Mouse (Mus musculus): ENCODE measurements around the gene Arfgef3. TPM values are rescaled to one million over a fixed set of nuclear protein-coding genes. Genes with fewer than 3 reads are reported as not detected.
"Not testable (repeated sequence)": the region's sequence is repeated elsewhere in the genome, so short reads cannot be mapped to it uniquely, and the experiment has no call there.

Arfgef3 gene
- polyA plus RNA-seq, 1 experiment from 2014 or later: 1.4 TPM

DNA sequence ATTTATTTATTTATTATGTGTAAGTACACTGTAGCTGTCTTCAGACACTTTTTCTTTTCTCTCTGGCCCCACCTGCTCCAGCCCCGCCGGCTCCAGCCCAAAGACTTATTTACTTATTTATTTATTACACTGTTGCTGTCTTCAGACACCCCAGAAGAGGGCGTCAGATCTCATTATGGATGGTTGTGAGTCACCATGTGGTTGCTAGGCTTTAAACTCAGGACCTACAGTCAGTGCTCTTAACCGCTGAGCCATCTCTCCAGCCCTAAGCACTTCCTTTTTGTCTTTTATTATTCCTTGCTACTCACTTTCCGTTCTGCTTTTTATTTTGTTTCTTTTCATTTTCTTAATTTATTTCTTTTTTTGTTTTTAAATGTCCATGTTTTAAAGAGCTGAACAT, 182.3 kb downstream of the Arfgef3 start:
- no peaks in the 10 kb centered on the region for H3K36me3 ChIP-seq
- no peaks in the 10 kb centered on the region for H3K9me3 ChIP-seq (replicated peaks)
- H3K4me1 ChIP-seq: no peaks in the 10 kb centered on the region
- no peak for ATAC-seq (replicated peaks; ENCODE audit: low FRiP score)
- no peak overlapping the region for H3K4me3 ChIP-seq (replicated peaks)
- no peak overlapping the region for H3K4me2 ChIP-seq
- no peak overlapping the region for H3K27ac ChIP-seq
- peaks cover 8% of the 10 kb centered on the region; the same call in 1 of the 2 replicates for H3K27me3 ChIP-seq
- no peak overlapping the region for H3K9ac ChIP-seq
- 42% methylated on average over 5 of the region's 5 CpGs for WGBS

DNA sequence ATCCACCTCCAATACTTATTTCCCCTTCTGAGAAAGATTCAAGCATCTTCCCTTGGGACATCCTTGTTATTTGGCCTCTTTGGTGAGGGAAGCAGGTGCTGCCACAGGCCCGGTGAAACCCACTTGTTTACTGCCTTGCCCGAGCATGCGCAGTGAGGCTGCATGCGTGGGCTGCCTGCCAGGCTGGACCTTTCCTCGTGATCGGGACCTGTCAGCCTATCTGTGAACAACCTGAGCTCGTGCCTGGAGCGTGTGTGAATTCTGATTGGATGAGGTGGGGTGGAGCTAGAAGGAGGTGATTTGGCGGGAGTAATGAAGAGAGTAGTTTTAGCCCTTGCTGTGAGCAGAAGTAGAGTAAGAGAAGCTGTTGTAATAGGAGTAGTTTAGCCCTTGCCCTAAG, 184.7 kb downstream of the Arfgef3 start:
- H3K4me2 ChIP-seq; H3K4me1 ChIP-seq; H3K36me3 ChIP-seq; ATAC-seq (replicated peaks; ENCODE audit: low FRiP score); H3K27me3 ChIP-seq; H3K9ac ChIP-seq; H3K9me3 ChIP-seq (replicated peaks); H3K4me3 ChIP-seq (replicated peaks); H3K27ac ChIP-seq: not testable (repeated sequence)
- WGBS: 83% methylated on average over 9 of the region's 9 CpGs

DNA sequence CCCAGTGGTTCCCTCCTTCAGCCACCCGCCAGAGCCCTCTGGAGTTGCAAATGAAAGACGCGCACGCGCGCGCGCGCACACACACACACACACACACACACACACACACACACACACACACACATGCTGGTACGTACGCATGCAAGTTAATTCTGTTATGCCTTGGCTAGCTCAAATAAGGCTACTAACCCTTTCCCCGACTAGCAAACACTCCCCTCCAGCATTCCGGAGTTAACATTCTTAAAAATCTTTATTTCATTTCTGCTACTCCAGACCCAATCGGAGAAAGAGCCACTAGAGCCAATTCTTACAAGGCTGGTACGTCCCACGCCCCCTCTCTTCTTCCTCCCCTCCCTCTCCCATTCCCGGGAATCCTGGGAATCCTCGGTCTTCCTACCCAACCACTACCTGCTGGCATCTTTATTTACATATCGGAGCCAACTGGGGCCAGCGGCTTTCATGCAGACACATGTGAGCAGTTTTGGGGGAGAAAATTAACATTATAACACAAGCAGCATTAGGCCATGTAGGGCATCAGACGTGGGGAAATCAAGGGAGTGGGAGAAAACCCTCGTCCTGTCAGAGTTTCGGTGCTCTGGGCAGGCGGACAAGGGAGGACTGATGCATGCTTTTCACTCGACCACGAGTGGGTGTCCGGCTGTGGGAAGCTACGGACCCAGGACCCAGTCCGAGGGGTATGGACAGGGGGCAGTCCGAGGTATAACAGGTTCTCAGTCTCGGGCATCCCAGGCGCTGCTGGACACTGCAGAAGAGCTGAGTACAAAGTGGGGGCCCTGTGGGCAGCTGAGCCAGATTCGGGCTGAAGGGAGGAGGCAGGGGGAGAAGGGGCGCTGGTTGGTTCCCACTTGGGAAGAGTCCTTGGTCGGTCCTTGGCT, 194.2 kb downstream of the Arfgef3 start:
- ATAC-seq (replicated peaks; ENCODE audit: low FRiP score): peak; percentile 15; the same call in 1 of the 2 replicates
- Histone ChIP-seq H3K9me3 (replicated peaks) (no peaks in the 10 kb centered on the region), H3K4me3 (replicated peaks) (peak overlapping the region; percentile 45), H3K4me1 (peaks cover 17% of the 10 kb centered on the region), H3K9ac (peak overlapping the region; percentile 36), H3K27ac (no peak overlapping the region), H3K36me3 (no peaks in the 10 kb centered on the region), H3K4me2 (peak overlapping the region; percentile 73), H3K27me3 (no peaks in the 10 kb centered on the region)
- 4% methylated on average over 35 of the region's 35 CpGs for WGBS

- H3K9me3 ChIP-seq (replicated peaks): no peaks in the 10 kb centered on the region
- 80% methylated on average over 4 of the region's 4 CpGs for WGBS
- H3K36me3 ChIP-seq: no peaks in the 10 kb centered on the region
- no peak for ATAC-seq (replicated peaks; ENCODE audit: low FRiP score)
- no peak overlapping the region for H3K9ac ChIP-seq
- no peak overlapping the region for H3K4me2 ChIP-seq
- no peaks in the 10 kb centered on the region for H3K27me3 ChIP-seq
- peaks cover 17% of the 10 kb centered on the region for H3K4me1 ChIP-seq
- H3K4me3 ChIP-seq (replicated peaks): no peak overlapping the region
- no peak overlapping the region for H3K27ac ChIP-seq
Observed at GRCm38 (mm10) chr10:18547381-18547780, 196.4 kb downstream of the Arfgef3 start.

DNA sequence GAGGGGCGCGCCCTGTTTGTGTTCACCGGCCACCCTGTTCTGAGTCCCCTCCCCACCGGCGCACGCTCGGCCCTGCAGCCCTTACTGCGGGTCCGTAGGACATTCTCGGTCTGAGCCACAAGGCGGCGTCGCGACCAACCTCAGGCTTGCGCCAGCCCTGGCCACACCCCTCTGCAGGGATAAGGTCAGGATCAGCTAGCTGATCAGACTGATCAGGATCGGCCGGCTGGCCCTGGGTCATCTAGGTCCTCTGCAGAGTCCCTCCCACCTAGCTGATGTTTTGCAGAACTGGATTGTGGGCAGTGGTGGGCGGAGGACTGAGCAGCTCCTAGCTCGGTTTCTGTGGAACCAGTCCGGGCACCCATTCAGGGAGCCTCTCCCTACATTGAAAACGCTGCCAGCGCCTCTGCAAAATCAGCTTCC, 197.9 kb downstream of the Arfgef3 start, which contains the start of gene Hebp2:
Hebp2 (minus strand) TSS at position 264 of the 423 bp plus-strand sequence.
- peak within 1 kb of the TSS; percentile 47 for H3K27ac ChIP-seq
- no peaks in the 10 kb centered on the region for H3K9me3 ChIP-seq (replicated peaks)
- peaks cover 17% of the 10 kb centered on the region for H3K4me1 ChIP-seq
- no peaks in the 10 kb centered on the region for H3K36me3 ChIP-seq
- peak within 1 kb of the TSS; percentile 95 for H3K4me2 ChIP-seq
- 1% methylated on average over 22 of the region's 22 CpGs for WGBS
- H3K27me3 ChIP-seq: no peaks in the 10 kb centered on the region
- peak within 1 kb of the TSS; percentile 66 for H3K4me3 ChIP-seq (replicated peaks)
- peak; percentile 89 for ATAC-seq (replicated peaks; ENCODE audit: low FRiP score)
- peak within 1 kb of the TSS; percentile 66 for H3K9ac ChIP-seq

GRCm38 (mm10) chr10:18545309-18545708, 198.4 kb downstream of the Arfgef3 start:
- Histone ChIP-seq H3K4me2 (peak overlapping the region; percentile 95), H3K9ac (peak overlapping the region; percentile 66), H3K27ac (peak overlapping the region; percentile 47; the same call in 1 of the 2 replicates), H3K4me1 (peaks cover 17% of the 10 kb centered on the region), H3K36me3 (no peaks in the 10 kb centered on the region), H3K27me3 (no peaks in the 10 kb centered on the region), H3K9me3 (replicated peaks) (no peaks in the 10 kb centered on the region), H3K4me3 (replicated peaks) (peak overlapping the region; percentile 66)
- ATAC-seq (replicated peaks; ENCODE audit: low FRiP score): peak; percentile 22; the same call in 1 of the 2 replicates
- WGBS: 4% methylated on average over 13 of the region's 13 CpGs

DNA sequence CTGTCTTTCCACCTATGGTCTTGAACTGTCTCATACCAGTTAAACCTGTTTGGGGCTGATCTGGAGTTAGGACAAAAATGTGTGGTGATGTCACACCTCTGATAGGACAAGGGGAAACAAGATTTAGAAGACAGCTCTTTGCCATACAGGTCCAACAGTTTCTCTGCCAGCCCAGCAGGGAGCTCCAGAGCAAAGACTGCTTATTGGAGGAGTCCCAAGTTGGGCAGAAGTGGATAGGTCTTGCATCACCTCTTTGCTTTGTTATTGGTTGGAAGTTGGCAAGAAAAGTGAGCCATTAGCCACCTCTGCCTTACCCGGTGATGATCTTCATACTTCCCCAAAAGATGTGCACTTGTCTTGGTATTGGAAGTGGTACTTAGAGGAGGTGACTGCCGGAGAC, 206.9 kb downstream of the Arfgef3 start:
- 100% methylated on average over 2 of the region's 2 CpGs for WGBS
- H3K27ac ChIP-seq: no peak overlapping the region
- ATAC-seq (replicated peaks; ENCODE audit: low FRiP score): peak; percentile 22; the same call in 1 of the 2 replicates
- H3K36me3 ChIP-seq: peaks cover 19% of the 10 kb centered on the region
- 0 out of 2 replicates have a peak, but pooled peaks cover 3% of the 10 kb centered on the region for H3K4me1 ChIP-seq
- no peaks in the 10 kb centered on the region for H3K9me3 ChIP-seq (replicated peaks)
- no peak overlapping the region for H3K4me2 ChIP-seq
- H3K9ac ChIP-seq: no peak overlapping the region
- no peak overlapping the region for H3K4me3 ChIP-seq (replicated peaks)
- H3K27me3 ChIP-seq: no peaks in the 10 kb centered on the region

GRCm38 (mm10) chr10:18532293-18532692, 211.5 kb downstream of the Arfgef3 start:
- WGBS: 71% methylated on average over 8 of the region's 8 CpGs
- H3K9ac ChIP-seq: no peak overlapping the region
- no peak overlapping the region for H3K27ac ChIP-seq
- no peak overlapping the region for H3K4me2 ChIP-seq
- H3K4me3 ChIP-seq (replicated peaks): no peak overlapping the region
- H3K4me1 ChIP-seq: peaks cover 7% of the 10 kb centered on the region; the same call in 1 of the 2 replicates
- H3K9me3 ChIP-seq (replicated peaks): no peaks in the 10 kb centered on the region
- H3K27me3 ChIP-seq: no peaks in the 10 kb centered on the region
- 0 out of 2 replicates have a peak, but pooled peaks have one; percentile 18 for ATAC-seq (replicated peaks; ENCODE audit: low FRiP score)
- peaks cover 32% of the 10 kb centered on the region for H3K36me3 ChIP-seq

Other genes with a start within 250 kb of the Arfgef3 start
- gene Hebp2, start 197.9 kb downstream of the Arfgef3 start, polyA plus RNA-seq (2015; fragmentation: Nextera tagmentation; extraction: Ambion mirVana): 12.6 and 12.8 TPM in 2 replicates
- gene Gm4922, start 42.8 kb upstream of the Arfgef3 start, polyA plus RNA-seq (2015; fragmentation: Nextera tagmentation; extraction: Ambion mirVana): not detected in 2 replicates
- gene Perp, start 101.1 kb upstream of the Arfgef3 start, polyA plus RNA-seq (2015; fragmentation: Nextera tagmentation; extraction: Ambion mirVana): 17.0 and 18.1 TPM in 2 replicates